Mouse (Mus musculus): ENCODE results near the gene Cebpe. TPM values are rescaled to one million over a fixed set of nuclear protein-coding genes. Genes with fewer than 3 reads are reported as not detected.
A peak's percentile ranks its signal among the peaks of the same experiment; 100 is the strongest.

Gene Cebpe
- total RNA-seq, 4 experiments from 2014 or later, result not detected

DNA sequence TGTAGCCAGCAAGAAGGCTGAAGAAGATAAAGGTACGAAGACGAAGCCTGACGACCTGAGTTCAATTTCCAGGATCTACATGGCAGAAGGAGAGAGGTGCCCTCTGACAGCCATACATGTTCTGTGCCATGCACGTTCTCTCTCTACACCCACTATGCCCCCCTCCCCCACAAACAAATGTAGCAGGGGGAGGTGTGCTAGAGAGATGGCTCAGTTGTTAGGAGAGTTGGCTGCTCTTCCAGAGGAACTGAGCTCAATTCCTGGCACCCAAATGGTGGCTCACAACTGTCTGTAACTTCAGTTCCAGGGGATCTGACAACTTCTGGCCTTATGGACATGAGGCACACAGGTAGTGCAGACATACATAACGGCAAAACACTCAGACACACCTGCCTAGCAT is 35.7 kb downstream of the Cebpe start:
- no peak for DNase-seq (ENCODE audit: low spot score in 2 of 2)

DNA sequence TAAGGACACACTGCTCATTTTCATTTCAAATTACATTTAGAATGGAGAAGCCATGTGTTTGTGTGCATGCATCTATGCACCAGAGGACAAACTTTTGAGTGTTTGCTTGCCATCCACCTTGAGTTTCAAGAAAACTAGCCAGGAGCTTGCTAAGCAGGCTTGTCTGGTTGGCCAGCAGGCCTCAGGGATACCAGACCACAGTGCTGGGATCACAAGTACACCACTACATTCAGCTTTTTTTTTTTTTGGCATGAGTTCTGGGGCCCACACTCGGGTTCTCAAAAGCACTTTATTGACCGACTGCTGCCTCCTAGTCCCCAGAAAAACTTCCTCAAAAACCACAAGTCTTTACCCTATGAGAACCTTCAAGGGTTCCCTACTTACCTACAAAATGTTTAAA is 37.7 kb downstream of the Cebpe start:
- no peak for DNase-seq (ENCODE audit: low spot score in 2 of 2)

DNA sequence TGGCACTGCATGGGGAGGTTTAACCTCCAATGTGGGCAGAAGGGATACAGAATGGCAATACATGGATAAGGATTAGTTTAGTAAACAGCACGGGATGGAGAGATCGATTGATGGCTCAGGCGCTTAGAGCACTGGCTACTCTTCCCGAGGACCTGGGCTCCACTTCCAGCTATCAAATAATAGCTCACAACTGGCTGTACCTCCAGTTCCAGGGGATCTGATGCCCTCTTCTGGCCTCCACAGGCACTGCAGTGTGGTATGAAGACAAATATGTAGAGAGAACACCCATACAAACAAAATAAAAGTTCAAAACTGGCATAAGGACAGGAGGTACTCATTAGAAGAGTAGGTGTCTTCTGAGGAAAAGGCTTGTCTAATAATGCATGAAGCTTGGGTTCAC is 42.6 kb downstream of the Cebpe start:
- DNase-seq (ENCODE audit: low spot score in 2 of 2), result no peak

DNA sequence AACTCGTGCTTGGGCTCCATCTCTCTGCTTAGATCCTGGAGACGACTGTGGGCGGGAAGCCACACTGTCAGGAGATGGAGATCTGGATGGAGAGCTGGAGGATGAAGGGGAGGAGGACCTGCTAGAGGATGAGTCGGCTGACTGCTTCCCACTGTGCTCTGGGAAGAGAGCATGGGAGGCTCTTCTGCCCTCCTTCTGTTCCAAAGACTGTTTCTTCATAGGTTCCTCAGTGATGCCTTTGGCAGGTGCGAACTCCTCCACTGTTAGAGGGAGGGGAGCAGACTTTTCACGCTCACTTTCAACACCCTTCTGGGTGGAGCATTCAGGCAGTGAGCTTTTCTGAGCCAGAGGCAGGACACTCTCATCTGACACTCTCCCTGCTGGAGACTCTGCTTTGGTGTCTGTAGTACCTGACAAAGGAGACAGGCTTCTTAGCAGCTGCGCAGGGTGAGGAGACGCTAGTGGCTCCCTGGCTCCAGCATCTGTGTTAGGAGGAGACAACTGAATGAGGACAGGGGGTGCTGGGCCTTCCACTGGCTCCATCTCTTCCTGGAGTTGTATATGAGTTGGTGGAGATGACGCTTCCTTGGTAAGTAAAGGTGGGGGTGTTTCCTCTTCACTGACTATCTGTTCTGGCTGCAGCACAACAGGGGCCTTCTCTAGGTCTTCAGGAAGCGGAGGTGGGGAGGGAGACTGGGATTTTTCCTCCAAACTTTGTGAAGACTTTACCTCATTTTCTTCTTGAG is 47.3 kb downstream of the Cebpe start:
- peak in 1 of 2 experiments; percentile 83 for DNase-seq (ENCODE audit: low spot score in 2 of 2)

Other genes starting within 250 kb of the Cebpe start
- gene Lrp10, start 248.0 kb downstream of the Cebpe start, total RNA-seq (2022), result 10 to 100 TPM; 24.1 to 27.4 (median 25.8) TPM
- gene Rem2, start 236.1 kb downstream of the Cebpe start, total RNA-seq (2022), result 10 to 100 TPM; 11.7 to 18.2 (median 13.6) TPM
- gene Prmt5, start 194.6 kb downstream of the Cebpe start, total RNA-seq (2022), result 10 to 100 TPM; 50.0 to 58.5 (median 55.0) TPM
- 1 to 10 TPM; 3.0 to 4.7 (median 3.4) TPM for gene Haus4, start 157.6 kb downstream of the Cebpe start, total RNA-seq (2022)
- 1 to 10 TPM; 1.3 to 2.4 (median 1.7) TPM for gene Ajuba, start 134.6 kb downstream of the Cebpe start, total RNA-seq (2022)
- gene 4931414P19Rik, start 106.2 kb downstream of the Cebpe start, total RNA-seq (2022), result 1 to 10 TPM; 4.7 to 6.3 (median 5.7) TPM
- 100 to 1,000 TPM; 151 to 185 (median 175) TPM for gene Psmb5, start 94.2 kb downstream of the Cebpe start, total RNA-seq (2022)
- under 1 TPM in 3 of 4 experiments, not detected in 1; 0.14 to 0.63 (median 0.14) TPM for gene Psmb11, start 90.7 kb downstream of the Cebpe start, total RNA-seq (2022)
- not detected for gene Gm17606, start 71.2 kb downstream of the Cebpe start, total RNA-seq (2022)
- 1 to 10 TPM; 7.5 to 8.1 (median 7.8) TPM for gene Cdh24, start 70.8 kb downstream of the Cebpe start, total RNA-seq (2022)
- gene 1700123O20Rik, start 26.0 kb downstream of the Cebpe start, total RNA-seq (2022), result 10 to 100 TPM; 17.0 to 22.4 (median 19.2) TPM
- gene Acin1, start 25.2 kb downstream of the Cebpe start, total RNA-seq (2022), result 100 to 1,000 TPM; 154 to 188 (median 170) TPM
- not detected for gene Gm29776, start 13.3 kb downstream of the Cebpe start, total RNA-seq (2022)
- gene Slc7a8, start 69.8 kb upstream of the Cebpe start, total RNA-seq (2022), result 10 to 100 TPM; 54.5 to 60.7 (median 58.5) TPM
- not detected for gene Rnf212b, start 102.0 kb upstream of the Cebpe start, total RNA-seq (2022)
- gene Homez, start 158.8 kb upstream of the Cebpe start, total RNA-seq (2022), result 10 to 100 TPM; 22.5 to 34.9 (median 24.2) TPM
- 10 to 100 TPM; 20.6 to 24.9 (median 22.7) TPM for gene Ppp1r3e, start 165.4 kb upstream of the Cebpe start, total RNA-seq (2022)
- gene Bcl2l2, start 171.2 kb upstream of the Cebpe start, total RNA-seq (2022), result 100 to 1,000 TPM; 127 to 134 (median 132) TPM
- gene Gm20521, start 171.3 kb upstream of the Cebpe start, total RNA-seq (2022), result 1 to 10 TPM in 3 of 4 experiments, not detected in 1; 1.5 to 6.7 (median 4.2) TPM
- 100 to 1,000 TPM; 231 to 262 (median 243) TPM for gene Pabpn1, start 180.3 kb upstream of the Cebpe start, total RNA-seq (2022)
- 100 to 1,000 TPM; 565 to 622 (median 604) TPM for gene Slc22a17, start 201.0 kb upstream of the Cebpe start, total RNA-seq (2022)
- gene Efs, start 214.0 kb upstream of the Cebpe start, total RNA-seq (2022), result 10 to 100 TPM in 1 of 4 experiments, 1 to 10 TPM in 3; 8.9 to 10.3 (median 9.1) TPM
- under 1 TPM in 1 of 4 experiments, not detected in 3; 0.53 TPM for gene Il25, start 220.5 kb upstream of the Cebpe start, total RNA-seq (2022)
- 10 to 100 TPM; 60.3 to 67.9 (median 64.0) TPM for gene Cmtm5, start 224.1 kb upstream of the Cebpe start, total RNA-seq (2022)

Data from left cerebral cortex, adult 8-10 months (tissue).